Mouse (Mus musculus): ENCODE results near the gene Lgi1.

The Lgi1 gene

GRCm38 (mm10) chr19:38261351-38261750, 3.0 kb upstream of the Lgi1 start:
- in situ Hi-C loops (cut with MseI, MboI), result no loop called here

- in situ Hi-C loops (cut with MseI, MboI), result no loop called here
These were observed 369 bp upstream of the Lgi1 start for GRCm38 (mm10) chr19:38263829-38264504.

DNA sequence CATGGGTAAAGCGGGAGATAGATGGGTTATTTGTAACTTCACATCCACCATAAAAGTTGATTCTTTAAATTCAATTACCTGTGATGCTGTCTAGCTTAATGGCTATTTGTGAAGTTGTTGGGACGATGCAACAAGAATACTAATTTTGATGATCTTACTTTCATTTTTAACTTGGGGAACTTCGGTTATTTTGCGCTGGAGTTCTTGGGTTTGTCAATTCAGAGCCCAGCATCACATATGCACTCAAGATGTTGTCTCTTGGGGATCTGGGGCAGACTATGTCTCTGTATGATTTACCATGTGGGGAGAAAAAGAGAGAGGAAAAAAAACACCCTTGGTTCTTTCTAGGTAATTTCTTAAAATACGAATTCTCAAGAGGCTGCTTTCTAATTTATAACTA, 1.4 kb downstream of the Lgi1 start:
- in situ Hi-C loops (cut with MseI, MboI), result no loop called here

DNA sequence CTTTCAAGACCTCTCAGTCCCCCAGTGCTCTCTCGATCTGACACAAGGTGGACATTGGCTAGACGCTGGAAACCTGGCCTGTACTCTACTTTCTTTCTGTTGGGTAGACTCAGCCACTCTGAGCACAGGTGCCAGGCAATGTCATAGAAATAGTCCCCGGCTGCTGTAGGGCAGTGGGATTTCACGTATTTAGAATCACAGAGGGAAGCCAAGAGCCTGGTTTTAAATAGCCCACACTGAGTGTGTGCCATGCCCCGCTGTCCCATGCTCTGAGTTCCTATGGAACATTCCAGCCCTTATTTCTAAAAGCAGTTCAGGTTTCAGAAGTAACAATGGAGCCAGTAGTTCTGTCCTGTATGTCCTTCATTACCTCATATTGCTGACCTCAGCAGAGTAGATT, 3.1 kb downstream of the Lgi1 start:
- in situ Hi-C loops (cut with MseI, MboI), result no loop called here

GRCm38 (mm10) chr19:38271071-38271470, 6.7 kb downstream of the Lgi1 start:
- in situ Hi-C loops (cut with MseI, MboI), result no loop called here

DNA sequence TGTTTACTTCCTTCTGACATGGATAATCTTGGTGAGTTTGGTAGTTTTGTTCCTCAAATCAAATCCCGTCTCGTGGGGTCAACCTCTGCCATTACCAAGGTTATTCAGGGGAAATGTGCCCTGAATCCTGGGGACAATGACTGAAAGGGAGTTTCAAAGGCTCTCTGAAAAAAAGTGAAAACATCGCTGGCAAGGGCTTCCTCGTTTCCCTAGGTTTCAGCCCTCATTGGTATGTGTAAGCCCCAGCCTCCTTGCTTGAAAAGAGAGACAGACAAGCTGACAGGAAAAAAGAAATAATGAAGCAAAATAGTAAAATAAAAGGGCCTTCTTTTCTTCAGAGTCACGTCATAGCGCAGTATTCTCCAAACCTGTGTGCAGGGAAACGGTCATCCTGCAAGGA, 9.5 kb downstream of the Lgi1 start:
- in situ Hi-C loops (cut with MseI, MboI), result no loop called here

DNA sequence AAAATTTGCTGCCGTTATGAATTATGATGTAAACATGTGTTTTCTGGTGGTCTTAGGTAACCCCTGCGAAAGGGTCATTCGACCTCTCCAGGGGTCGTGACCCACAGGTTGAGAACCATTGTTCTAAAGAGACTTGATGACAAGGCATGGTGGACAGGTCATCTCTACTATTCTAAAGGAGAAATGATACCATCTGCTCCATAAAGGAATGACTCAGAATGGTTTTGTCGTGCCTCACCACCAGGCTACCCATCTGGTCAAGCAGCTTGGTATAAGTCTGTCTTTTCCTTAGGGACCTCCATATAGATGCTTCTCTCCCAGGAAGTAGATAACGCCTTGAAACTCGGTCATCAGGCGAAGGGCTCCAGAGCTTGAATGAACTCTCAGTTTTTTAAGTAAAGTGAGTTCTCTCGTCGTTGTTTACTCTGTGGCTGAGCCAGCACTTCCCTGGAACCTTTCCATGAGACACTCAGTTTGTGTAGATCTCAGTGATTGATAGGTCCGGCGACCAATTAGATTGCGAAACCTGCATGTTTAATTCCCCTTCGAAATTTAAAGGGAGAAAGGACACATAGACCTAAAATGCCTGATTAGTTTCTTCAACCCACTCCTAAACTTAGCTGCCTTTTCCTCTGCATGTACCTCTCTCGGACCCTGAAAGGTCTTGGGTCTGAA, 10.5 kb downstream of the Lgi1 start:
- in situ Hi-C loops (cut with MseI, MboI), result no loop called here

- in situ Hi-C loops (cut with MseI, MboI), result no loop called here
These were observed 11.9 kb downstream of the Lgi1 start for GRCm38 (mm10) chr19:38276226-38276625.

DNA sequence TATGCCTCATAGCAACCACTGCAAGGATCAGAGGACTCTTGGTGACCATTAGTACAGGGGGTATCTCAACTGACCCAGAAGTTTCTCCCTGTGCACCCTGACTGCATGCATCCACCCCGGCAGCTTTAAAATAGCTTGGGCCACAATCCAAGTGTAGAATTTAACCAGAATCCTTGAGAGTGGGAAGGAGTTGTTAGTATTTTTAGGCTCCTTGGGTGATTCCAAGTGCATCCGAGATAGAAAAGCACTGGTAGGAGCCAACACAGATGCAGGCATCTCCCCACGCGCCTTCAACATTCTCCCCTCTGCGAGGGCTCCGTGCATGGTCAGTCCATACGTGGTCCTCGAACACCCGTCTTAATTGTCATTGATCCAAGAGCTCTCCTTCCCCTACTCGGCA, 15.9 kb downstream of the Lgi1 start:
- in situ Hi-C loops (cut with MseI, MboI), result no loop called here

DNA sequence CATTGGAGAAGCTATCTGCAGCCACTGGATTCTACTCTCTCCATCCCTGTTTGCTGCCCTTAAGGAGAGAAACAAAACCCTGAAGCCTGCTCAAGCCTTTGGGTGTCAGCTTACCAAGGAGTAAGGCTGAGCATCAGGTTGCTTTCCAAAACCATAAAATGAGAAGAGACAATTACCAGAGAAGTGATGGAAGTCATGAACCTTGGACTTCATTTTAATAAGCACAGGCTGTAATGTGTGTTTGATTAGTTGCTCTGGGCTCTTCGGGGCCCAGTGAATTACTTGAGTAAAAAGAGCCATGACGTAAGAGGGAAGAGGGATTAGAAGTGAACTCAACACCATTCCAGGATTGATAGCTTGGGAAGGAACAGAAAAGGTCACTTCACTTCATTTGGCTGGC, 18.1 kb downstream of the Lgi1 start:
- in situ Hi-C loops (cut with MseI, MboI), result no loop called here

DNA sequence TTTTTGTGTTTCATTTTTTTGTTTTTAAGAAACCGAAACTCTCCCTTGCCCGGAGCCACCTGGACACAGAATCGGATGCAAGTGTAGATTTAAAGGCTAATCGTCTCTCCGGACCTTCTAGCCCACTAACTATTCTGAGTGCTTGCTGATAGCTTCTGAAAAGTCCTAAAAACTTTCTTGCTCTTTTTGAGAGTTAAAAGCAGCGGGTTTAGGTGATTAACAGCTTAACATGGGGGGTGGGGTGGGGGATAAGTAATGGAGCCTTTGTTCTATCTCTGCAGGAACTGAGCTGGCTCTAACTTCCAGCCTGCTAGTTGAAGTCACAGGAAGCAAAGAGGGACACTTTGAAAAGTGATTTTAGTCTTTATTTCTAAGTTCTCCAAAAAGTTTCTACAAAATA, 24.2 kb downstream of the Lgi1 start:
- in situ Hi-C loops (cut with MseI, MboI), result no loop called here

DNA sequence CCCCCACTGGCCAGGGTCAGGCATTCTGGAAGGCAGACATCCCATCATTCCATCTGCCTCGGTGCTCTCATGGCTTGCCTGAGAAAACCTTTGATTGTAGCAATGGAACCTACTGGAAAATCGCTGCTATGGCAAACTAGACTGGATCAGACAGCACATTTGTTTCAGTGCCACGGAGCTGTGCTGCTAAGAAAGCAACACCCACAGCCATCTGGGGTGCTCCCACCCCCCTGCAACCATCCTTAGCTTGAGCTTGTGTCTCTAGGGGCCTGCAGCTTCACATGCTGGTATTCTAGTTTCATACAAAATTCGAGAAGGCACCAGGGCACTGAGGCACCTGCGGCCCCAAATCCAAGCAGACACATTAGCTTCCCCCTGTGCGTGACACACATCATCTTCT, 27.1 kb downstream of the Lgi1 start:
- in situ Hi-C loops (cut with MseI, MboI), result no loop called here

DNA sequence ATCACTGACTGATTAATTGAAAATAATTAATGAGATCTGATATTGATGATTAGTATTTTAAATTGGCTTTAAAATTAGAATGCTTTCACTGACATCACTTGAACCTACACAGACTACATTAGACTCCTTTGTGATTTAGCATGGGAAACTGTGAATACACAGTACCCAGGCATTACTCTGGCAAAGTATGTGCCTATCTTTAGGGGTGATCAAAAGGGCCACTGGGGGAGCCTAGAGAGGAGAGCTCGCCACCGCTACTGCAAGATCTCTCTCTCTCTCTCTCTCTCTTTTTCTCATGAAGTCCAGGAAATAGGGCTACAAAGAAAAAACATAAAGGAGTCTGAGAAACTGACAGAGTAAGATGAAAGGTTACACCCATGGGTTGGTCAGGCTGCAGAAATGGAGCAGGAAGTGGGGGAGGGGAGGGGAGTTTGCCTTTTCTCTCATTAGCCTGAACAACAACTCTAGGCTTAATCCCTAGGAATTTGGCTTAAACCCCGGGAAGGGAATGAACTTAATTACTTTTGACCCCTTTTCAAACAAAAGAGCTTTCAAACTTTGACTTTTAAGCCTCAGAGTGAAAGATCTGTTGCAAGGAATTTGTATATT, 33.8 kb downstream of the Lgi1 start:
- in situ Hi-C loops (cut with MseI, MboI), result no loop called here

DNA sequence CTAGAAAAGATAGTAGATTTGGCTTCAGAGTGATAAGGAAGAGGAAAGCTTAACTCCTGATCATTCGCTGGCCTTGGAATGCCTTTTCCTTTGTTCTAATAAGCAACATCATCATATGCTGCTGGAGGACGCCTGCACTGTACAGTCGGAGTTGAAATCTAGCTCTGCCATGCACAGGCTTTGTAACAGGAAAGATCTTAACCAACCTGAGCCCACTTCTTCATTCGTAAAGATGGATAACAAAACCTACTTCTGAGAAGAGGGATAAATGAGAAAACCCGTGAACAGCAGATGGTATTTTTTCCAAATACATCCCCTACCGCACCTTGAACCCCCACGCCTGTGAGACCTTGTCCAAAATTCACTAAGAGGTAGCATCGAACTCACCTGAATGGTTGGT, 43.8 kb downstream of the Lgi1 start:
- in situ Hi-C loops (cut with MseI, MboI), result no loop called here

GRCm38 (mm10) chr19:38315099-38315498, 50.8 kb downstream of the Lgi1 start:
- in situ Hi-C loops (cut with MseI, MboI), result no loop called here

- in situ Hi-C loops (cut with MseI, MboI), result no loop called here
These were observed 52.4 kb downstream of the Lgi1 start for GRCm38 (mm10) chr19:38316602-38317313.

DNA sequence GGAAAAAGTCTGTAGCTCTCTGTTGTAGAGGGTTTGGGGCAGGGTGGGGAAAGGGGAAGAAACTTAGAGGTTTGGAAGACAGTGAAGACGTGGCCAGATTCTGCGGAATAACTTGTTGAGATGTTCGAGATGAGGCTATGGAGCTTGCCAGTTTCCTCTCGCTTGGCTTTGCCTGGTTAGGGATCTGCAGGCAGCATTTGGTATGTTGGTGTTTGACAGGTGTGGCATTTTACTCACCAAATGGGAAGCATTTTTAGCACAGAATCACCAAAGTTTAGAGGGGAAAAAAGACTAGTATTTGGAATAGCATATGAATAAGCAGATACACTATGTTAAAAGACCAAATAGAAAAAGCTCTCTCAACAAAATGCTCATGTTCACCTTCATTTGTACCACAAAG, 54.0 kb downstream of the Lgi1 start:
- in situ Hi-C loops (cut with MseI, MboI), result no loop called here

DNA sequence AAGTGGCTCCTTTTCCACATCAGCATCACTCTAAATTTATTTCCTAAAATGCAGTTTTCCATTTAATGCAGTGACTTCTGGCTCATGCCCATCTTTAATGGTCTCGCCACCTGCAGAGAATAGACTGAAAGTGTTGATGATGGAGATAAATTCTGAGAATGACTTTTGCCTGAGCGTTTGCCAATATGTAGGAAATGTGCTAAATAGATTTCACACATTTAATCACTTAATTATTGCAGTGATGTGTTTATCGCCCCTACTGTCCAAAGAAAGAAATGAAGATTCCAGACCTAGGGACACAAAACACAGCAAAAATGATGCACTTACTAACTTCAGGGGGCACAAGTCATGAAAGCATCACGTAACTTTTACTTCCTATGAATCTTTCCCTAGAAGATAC, 54.8 kb downstream of the Lgi1 start:
- in situ Hi-C loops (cut with MseI, MboI), result no loop called here

GRCm38 (mm10) chr19:38320651-38321188, 56.4 kb downstream of the Lgi1 start:
- in situ Hi-C loops (cut with MseI, MboI), result no loop called here

- in situ Hi-C loops (cut with MseI, MboI), result no loop called here
These were observed 59.4 kb downstream of the Lgi1 start for GRCm38 (mm10) chr19:38323726-38324125.

- in situ Hi-C loops (cut with MseI, MboI), result no loop called here
These were observed 60.1 kb downstream of the Lgi1 start for GRCm38 (mm10) chr19:38324147-38325028.
